Mouse (Mus musculus) spleen, adult 2 months (tissue): ENCODE data around the gene Sec16a. TPM values are rescaled to one million over a fixed set of nuclear protein-coding genes. Genes with fewer than 3 reads are reported as not detected.
"Not testable (repeated sequence)": the region's sequence is repeated elsewhere in the genome, so short reads cannot be mapped to it uniquely, and the experiment has no call there.

Experiments
- DNase-seq, 2 experiments: peaks; one replicate each; pipeline versions ENCODE4 v3.0.0 to v3.0.0-alpha.2; 2012 to 2021; ENCODE audit warnings: low spot score in 2 of 2, low read depth in 1 of 2
- H3K27ac ChIP-seq: fragments of 200-500 bp; 2 replicates; pipeline ENCODE4 v1.5.1; 2012; ENCODE audit warnings: low read length, inconsistent platforms; ENCODE audit not compliant: insufficient read depth
- H3K27me3 ChIP-seq: fragments of 200-500 bp; 2 replicates; pipeline ENCODE4 v1.6.1; 2012; ENCODE audit warnings: mild to moderate bottlenecking, moderate library complexity, low read length, inconsistent platforms; ENCODE audit not compliant: control insufficient read depth, insufficient read depth
- H3K36me3 ChIP-seq: fragments of 200-500 bp; 2 replicates; pipeline ENCODE4 v1.6.1; 2012; ENCODE audit warnings: mild to moderate bottlenecking, low read length, inconsistent platforms; ENCODE audit not compliant: control insufficient read depth, insufficient read depth
- H3K4me1 ChIP-seq: fragments of 200-500 bp; 2 replicates; pipeline ENCODE4 v1.6.1; 2011; ENCODE audit warnings: inconsistent platforms; ENCODE audit not compliant: control insufficient read depth, insufficient read depth, insufficient read length
- H3K4me3 ChIP-seq: fragments of 200-500 bp; 2 replicates; pipeline ENCODE4 v1.5.1; 2011; ENCODE audit warnings: mild to moderate bottlenecking, inconsistent platforms; ENCODE audit not compliant: insufficient read depth, insufficient read length; ENCODE audit errors: extremely low read depth
- CTCF ChIP-seq: fragments of 200-500 bp; IDR thresholded peaks from 2 replicates; pipeline ENCODE4 v1.5.1; 2011; ENCODE audit warnings: mild to moderate bottlenecking, inconsistent platforms; ENCODE audit not compliant: insufficient read depth, insufficient read length, insufficient replicate concordance; ENCODE audit errors: extremely low read depth
- POLR2A ChIP-seq: fragments of 200-500 bp; IDR thresholded peaks from 2 replicates; pipeline ENCODE4 v1.6.1; 2011; ENCODE audit warnings: low read depth, low read length, inconsistent platforms
- WGBS: fragments of 180-500 bp; shearing (Covaris S2); methylation state at CpG from one replicate; pipeline ENCODE4 v1.1.7; 2018; 5-methylcytosine and 5-hydroxymethylcytosine counted together
- polyA plus RNA-seq: library from polyadenylated mRNA; depleted of rRNA; stranded (reverse); fragments of >200 nt; gene quantifications from 2 replicates; pipeline ENCODE4 v1.2.3, GENCODE M21; 2012

The Sec16a gene
- polyA plus RNA-seq, 1 experiment = 65.2 TPM

DNA sequence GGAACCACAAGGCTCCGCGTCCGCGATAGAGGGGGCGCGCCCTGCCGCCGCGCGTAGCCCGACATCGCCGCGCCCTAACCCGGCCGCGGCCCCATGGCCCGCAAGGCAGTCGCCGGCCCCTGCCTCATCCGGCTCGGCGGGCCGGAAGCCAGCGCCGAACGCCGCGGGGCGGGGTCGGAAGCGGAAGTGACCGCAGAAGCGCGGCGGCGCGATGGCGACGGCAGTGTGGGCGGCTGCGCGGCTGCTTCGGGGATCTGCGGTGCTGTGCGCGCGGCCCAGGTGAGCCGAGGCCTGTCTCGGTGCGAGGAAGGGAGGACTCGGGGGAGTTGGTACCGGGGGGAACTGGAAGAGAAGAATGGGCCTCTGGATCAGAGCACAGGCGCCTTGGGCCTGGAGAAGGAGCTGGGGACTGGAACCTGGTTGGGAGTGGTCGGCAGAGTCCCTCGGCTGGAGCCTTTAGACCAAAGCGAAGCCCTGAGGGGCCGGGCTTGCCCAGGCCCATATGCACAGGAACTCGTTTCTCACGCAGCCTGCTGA lies 55.8 kb downstream of the Sec16a start, which contains the start of the genes Entr1 and Pmpca:
TSS of gene Entr1 (minus strand) at position 163 of the 537 bp plus-strand sequence.
TSS of gene Pmpca (plus strand) at position 186 of the 537 bp plus-strand sequence.
- no peak for TF ChIP-seq CTCF
- peak; percentile 77 for TF ChIP-seq POLR2A
- Histone ChIP-seq H3K36me3 (peaks cover 47% of the 10 kb centered on the region), H3K27ac (peak within 1 kb of the TSS; percentile 76), H3K27me3 (no peaks in the 10 kb centered on the region), H3K4me1 (peaks cover 6% of the 10 kb centered on the region), H3K4me3 (peak within 1 kb of the TSS; percentile 84)
- DNase-seq = peak; percentile 56 to 78
- 2% methylated on average over 60 of the region's 60 CpGs for WGBS

DNA sequence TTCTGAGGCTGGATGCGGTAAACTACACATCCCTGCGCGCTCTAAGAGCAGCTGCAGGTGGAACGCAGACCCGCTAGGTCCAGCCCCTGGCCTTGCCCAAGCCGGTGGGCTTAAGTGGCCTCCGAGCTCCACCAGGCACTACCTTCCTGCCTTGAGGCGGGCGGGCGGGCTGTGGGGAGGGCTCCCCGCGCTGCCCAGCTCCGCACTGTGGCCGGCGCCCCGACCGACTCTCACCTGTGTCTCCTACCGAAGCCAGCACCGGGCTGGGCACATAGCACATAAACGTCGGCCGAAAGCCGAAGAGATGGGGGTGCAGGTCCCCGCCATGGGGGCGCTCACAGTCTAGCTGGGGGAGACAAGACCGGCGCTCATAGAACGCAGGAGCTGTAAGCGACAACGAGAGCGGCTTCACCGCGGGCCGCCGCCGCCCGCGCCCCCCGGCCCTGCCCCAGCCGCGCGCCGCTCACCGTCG lies 56.3 kb downstream of the Sec16a start:
- Histone ChIP-seq H3K36me3 (peaks cover 46% of the 10 kb centered on the region), H3K4me1 (peaks cover 6% of the 10 kb centered on the region), H3K27ac (peak overlapping the region; percentile 76), H3K4me3 (peak overlapping the region; percentile 84), H3K27me3 (no peaks in the 10 kb centered on the region)
- peak in 1 of 2 experiments; percentile 15 for DNase-seq
- WGBS = under 1% methylated on average over 44 of the region's 45 CpGs
- TF ChIP-seq POLR2A (no peak), CTCF (no peak)

DNA sequence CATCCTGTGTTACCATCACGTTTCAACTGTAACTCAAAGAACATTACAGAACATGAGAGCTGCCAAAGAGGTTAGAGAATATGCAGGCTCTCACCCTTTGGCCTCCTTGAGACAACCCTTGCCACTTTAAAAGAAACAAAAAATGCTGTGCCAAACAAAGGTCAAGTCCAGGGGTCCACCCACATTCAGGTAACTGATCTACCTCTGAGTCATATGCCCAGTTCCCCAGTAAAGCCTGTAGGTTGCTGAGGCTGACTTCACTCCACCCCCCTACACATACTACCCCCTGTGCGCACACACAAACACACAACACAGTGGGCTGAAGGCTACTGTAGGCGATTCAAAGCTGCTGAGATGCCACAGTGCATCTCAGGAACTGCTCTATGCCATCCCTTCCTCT lies 57.3 kb downstream of the Sec16a start:
- H3K36me3 ChIP-seq = peaks cover 45% of the 10 kb centered on the region
- no peak overlapping the region for H3K4me3 ChIP-seq
- no peak for DNase-seq
- WGBS = 84% methylated on average over 3 of the region's 3 CpGs
- TF ChIP-seq POLR2A (no peak), CTCF (no peak)
- peaks cover 6% of the 10 kb centered on the region for H3K4me1 ChIP-seq
- H3K27me3 ChIP-seq = no peaks in the 10 kb centered on the region
- H3K27ac ChIP-seq = no peak overlapping the region

DNA sequence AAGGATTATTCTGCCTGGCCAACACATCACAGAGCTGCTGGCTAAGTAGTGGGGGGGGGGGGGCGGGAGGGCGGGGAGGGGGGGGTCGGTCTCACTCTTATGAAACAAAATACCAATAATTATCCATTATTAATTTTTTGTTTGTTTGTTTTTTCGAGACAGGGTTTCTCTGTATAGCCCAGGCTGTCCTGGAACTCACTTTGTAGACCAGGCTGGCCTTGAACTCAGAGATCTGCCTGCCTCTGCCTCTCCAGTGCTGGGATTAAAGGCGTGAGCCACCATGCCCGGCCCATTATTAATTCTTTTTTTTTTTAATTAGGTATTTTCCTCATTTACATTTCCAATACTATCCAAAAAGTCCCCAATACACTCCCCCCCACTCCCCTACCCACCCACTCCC lies 64.1 kb downstream of the Sec16a start:
- H3K27ac ChIP-seq, DNase-seq, H3K27me3 ChIP-seq, H3K4me1 ChIP-seq: not testable (repeated sequence)
- Histone ChIP-seq H3K4me3 (peak overlapping the region; percentile 79), H3K36me3 (peaks cover 25% of the 10 kb centered on the region)
- 27% methylated on average over 6 of the region's 6 CpGs for WGBS

DNA sequence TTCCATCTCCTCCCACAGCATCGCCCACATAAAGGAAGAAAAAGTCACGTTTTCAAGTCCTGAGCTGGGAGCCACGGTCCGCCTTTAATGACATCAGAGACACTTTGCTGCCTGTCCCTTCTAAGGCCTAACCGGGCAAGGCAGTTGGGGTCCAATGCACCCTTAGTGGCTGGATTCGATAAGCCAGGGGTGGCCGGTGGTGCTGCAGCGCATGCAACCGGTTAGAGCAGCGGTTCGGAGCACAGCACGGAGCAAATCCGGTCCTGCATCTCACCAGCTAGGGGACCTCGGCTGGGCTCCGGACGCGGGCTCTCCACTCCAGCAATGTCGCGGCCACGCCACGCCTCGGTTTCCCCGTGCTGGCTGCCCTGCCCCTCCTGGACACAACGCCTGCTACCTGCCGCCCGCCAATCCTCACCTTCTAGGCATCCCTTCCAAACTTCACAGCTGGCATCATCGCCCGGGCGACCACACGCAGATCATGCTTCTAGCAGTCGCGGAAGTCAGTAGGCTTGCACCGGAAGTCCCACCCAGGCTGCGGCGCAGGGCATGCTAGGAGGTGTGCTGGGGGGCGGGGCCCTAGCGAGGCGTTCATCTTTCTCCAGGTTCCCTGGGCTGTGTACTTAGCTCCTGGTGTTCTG lies 64.8 kb downstream of the Sec16a start, which contains the start of gene Snapc4:
TSS of gene Snapc4 (minus strand) at position 523 of the 641 bp plus-strand sequence.
- Histone ChIP-seq H3K4me3 (peak within 1 kb of the TSS; percentile 79), H3K27me3 (no peaks in the 10 kb centered on the region), H3K4me1 (no peaks in the 10 kb centered on the region), H3K36me3 (peaks cover 25% of the 10 kb centered on the region), H3K27ac (peak within 1 kb of the TSS; percentile 51)
- TF ChIP-seq POLR2A = peak; percentile 56
- no peak for TF ChIP-seq CTCF
- under 1% methylated on average over 38 of the region's 38 CpGs for WGBS
- DNase-seq = peak; percentile 53 to 84

DNA sequence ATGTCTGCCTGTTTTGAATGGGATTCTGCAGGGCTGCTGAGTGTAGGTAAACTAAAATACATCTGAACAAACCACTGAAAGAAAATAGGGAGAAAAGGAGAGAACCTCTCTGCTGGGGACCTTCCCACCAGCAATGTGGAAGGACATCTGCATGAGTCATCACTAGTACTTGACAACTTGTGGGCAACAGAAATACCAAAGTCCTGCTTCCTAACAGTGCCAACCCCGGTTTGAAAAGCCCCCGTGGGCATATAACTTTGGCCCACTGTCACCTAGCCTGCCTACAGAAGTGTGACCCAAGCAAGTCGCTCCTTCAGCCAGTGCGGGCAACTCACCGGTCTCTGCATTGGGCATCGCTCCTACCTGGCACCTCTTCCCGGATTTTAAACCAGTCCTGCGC lies 72.6 kb downstream of the Sec16a start:
- Histone ChIP-seq H3K27ac (no peak overlapping the region), H3K36me3 (peaks cover 51% of the 10 kb centered on the region), H3K4me1 (no peaks in the 10 kb centered on the region), H3K4me3 (no peak overlapping the region), H3K27me3 (no peaks in the 10 kb centered on the region)
- WGBS = 95% methylated on average over 8 of the region's 8 CpGs
- no peak for DNase-seq
- TF ChIP-seq CTCF (no peak), POLR2A (no peak)

DNA sequence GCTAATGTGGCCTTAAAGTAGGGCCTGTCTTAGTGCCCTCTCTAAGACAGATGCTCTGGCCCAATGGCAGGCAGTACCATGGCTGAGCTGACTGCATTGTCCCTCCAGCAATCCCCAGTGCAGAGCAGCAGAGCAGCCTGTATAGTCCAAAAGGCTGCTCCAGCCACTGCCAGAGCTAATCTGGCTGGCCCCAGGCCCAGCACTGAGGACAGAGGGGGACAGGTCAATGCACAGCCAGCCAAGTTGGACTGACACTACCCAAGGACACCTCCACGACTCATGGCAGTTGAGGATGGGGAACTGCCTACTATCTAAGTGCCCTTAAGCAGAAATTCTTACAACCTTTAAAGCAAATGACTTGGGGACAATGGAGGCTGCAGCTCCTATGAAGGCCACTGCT lies 76.4 kb downstream of the Sec16a start:
- Histone ChIP-seq H3K36me3 (peaks cover 50% of the 10 kb centered on the region), H3K4me1 (no peaks in the 10 kb centered on the region), H3K27ac (no peak overlapping the region), H3K27me3 (no peaks in the 10 kb centered on the region), H3K4me3 (no peak overlapping the region)
- no peak for DNase-seq
- TF ChIP-seq CTCF (no peak), POLR2A (no peak)
- 83% methylated on average over 1 of the region's 1 CpGs for WGBS
